Mouse (Mus musculus) Patski (cell line): Measurements from ENCODE around the gene Myom3. TPM values are rescaled to one million over a fixed set of nuclear protein-coding genes. Genes with fewer than 3 reads are reported as not detected.

Experiments used
- ATAC-seq: fragments of 100-300 bp; one replicate; pipeline ENCODE4 v1.8.0; 2021
- CTCF ChIA-PET: fragments of 350-600 bp; sonication (Branson Sonifier 250); formaldehyde crosslinking; loops from one replicate; lab custom pipeline; 2022; ENCODE audit warnings: inconsistent platforms; lab: Charles Lee
- POLR2A ChIA-PET: fragments of 350-600 bp; sonication (Branson Sonifier 250); formaldehyde crosslinking; loops from one replicate; lab custom pipeline; 2022; ENCODE audit warnings: antibody characterized with exemption, inconsistent platforms; lab: Charles Lee
- DNase-seq: peaks from one replicate; pipeline ENCODE4 v3.0.0-alpha.2; 2011; ENCODE audit warnings: low read depth, low spot score
- H3K27me3 ChIP-seq: fragments of 371-371 bp; one replicate; pipeline ENCODE4 v1.5.1; 2021
- CTCF ChIP-seq: fragments of 100-300 bp; IDR thresholded peaks from one replicate; pipeline ENCODE4 v1.5.1; 2021
- in situ Hi-C: fragments of 300-500 bp; cut with MboI; formaldehyde crosslinking; loops from 3 replicates; pipeline ENCODE4 v1.11.1; 2018; ENCODE audit warnings: low pct_unique_long_range_greater_than_20kb, mixed read lengths
- polyA plus RNA-seq: library from polyadenylated mRNA; unstranded; gene quantifications from one replicate; pipeline ENCODE4 v1.2.3, GENCODE M21; 2021

Myom3 gene
- polyA plus RNA-seq, 1 experiment from 2014 or later = 0.18 TPM

GRCm38 (mm10) chr4:135774496-135774895 lies 15.0 kb downstream of the Myom3 start:
- ChIA-PET CTCF (no interaction called here), POLR2A (no interaction called here)
- no peak for ATAC-seq
- DNase-seq = no peak
- TF ChIP-seq CTCF = no peak
- H3K27me3 ChIP-seq = no peaks in the 10 kb centered on the region
- in situ Hi-C loops = loop anchor here (10.0 kb wide), 1 partner anchor 260 kb away; no protein-coding TSS in a partner anchor

- TF ChIP-seq CTCF = no peak
- DNase-seq (no peak), ATAC-seq (no peak)
- no peaks in the 10 kb centered on the region for H3K27me3 ChIP-seq
- ChIA-PET CTCF (no interaction called here), POLR2A (no interaction called here)
- in situ Hi-C loops = loop anchor here (10.0 kb wide), 1 partner anchor 262 kb away; no protein-coding TSS in a partner anchor
Observed at GRCm38 (mm10) chr4:135776850-135777249, 17.3 kb downstream of the Myom3 start.

- H3K27me3 ChIP-seq = no peaks in the 10 kb centered on the region
- DNase-seq = no peak
- TF ChIP-seq CTCF = no peak
- in situ Hi-C loops = loop anchor here (10.0 kb wide), 1 partner anchor 265 kb away; no protein-coding TSS in a partner anchor
- ChIA-PET CTCF (no interaction called here), POLR2A (no interaction called here)
- no peak for ATAC-seq
Observed at GRCm38 (mm10) chr4:135779661-135780060, 20.1 kb downstream of the Myom3 start.

- POLR2A ChIA-PET = no interaction called here
- CTCF ChIA-PET = no interaction called here
- DNase-seq = no peak
- no peak for ATAC-seq
- in situ Hi-C loops = no loop called here
- no peak for TF ChIP-seq CTCF
- H3K27me3 ChIP-seq = no peaks in the 10 kb centered on the region
Observed at GRCm38 (mm10) chr4:135780255-135780654, 20.7 kb downstream of the Myom3 start.

GRCm38 (mm10) chr4:135781304-135781703 lies 21.8 kb downstream of the Myom3 start:
- no peak for DNase-seq
- no peaks in the 10 kb centered on the region for H3K27me3 ChIP-seq
- no peak for ATAC-seq
- ChIA-PET CTCF (no interaction called here), POLR2A (no interaction called here)
- no peak for TF ChIP-seq CTCF
- in situ Hi-C loops = no loop called here

- no peak for DNase-seq
- TF ChIP-seq CTCF = no peak
- ChIA-PET POLR2A (no interaction called here), CTCF (no interaction called here)
- H3K27me3 ChIP-seq = no peaks in the 10 kb centered on the region
- ATAC-seq = no peak
- in situ Hi-C loops = no loop called here
Observed at GRCm38 (mm10) chr4:135786581-135786980, 27.1 kb downstream of the Myom3 start.

GRCm38 (mm10) chr4:135787271-135787670 lies 27.8 kb downstream of the Myom3 start:
- no peaks in the 10 kb centered on the region for H3K27me3 ChIP-seq
- CTCF ChIA-PET = no interaction called here
- DNase-seq (no peak), ATAC-seq (no peak)
- no peak for TF ChIP-seq CTCF
- in situ Hi-C loops = no loop called here
- POLR2A ChIA-PET = no interaction called here

GRCm38 (mm10) chr4:135789135-135789534 lies 29.6 kb downstream of the Myom3 start:
- CTCF ChIA-PET = no interaction called here
- H3K27me3 ChIP-seq = no peaks in the 10 kb centered on the region
- ATAC-seq (no peak), DNase-seq (no peak)
- TF ChIP-seq CTCF = no peak
- POLR2A ChIA-PET = no interaction called here
- in situ Hi-C loops = no loop called here

- ATAC-seq = no peak
Observed at GRCm38 (mm10) chr4:135792821-135793220, 33.3 kb downstream of the Myom3 start.

GRCm38 (mm10) chr4:135797931-135798330 lies 38.4 kb downstream of the Myom3 start:
- ChIA-PET POLR2A (interaction anchor here (0.6 kb wide), 1 partner anchor 74 kb away, joined by 3 read pairs; no protein-coding TSS in a partner anchor), CTCF (no interaction called here)
- no peak for TF ChIP-seq CTCF
- no peak for ATAC-seq
- H3K27me3 ChIP-seq = no peaks in the 10 kb centered on the region
- in situ Hi-C loops = no loop called here
- DNase-seq = no peak

More at GRCm38 (mm10) chr4:135792821-135793220, 33.3 kb downstream of the Myom3 start:
- CTCF ChIA-PET = no interaction called here
- POLR2A ChIA-PET = no interaction called here
- no peaks in the 10 kb centered on the region for H3K27me3 ChIP-seq
- no peak for TF ChIP-seq CTCF
- in situ Hi-C loops = no loop called here
- no peak for DNase-seq

GRCm38 (mm10) chr4:135801543-135801942 lies 42.0 kb downstream of the Myom3 start:
- CTCF ChIA-PET = interaction anchor here (0.9 to 2.5 kb wide), 8 partner anchors 17 to 118 kb away, joined by 3 to 25 read pairs (median 4); no protein-coding TSS in a partner anchor
- H3K27me3 ChIP-seq = no peaks in the 10 kb centered on the region
- in situ Hi-C loops = loop anchor here (5.0 to 25.0 kb wide), 2 partner anchors 76 to 361 kb away; partner anchors contain the start of gene E2f2
- POLR2A ChIA-PET = no interaction called here
- TF ChIP-seq CTCF = peak; percentile 66
- ATAC-seq (peak; percentile 65), DNase-seq (peak; percentile 41)

- in situ Hi-C loops = loop anchor here (5.0 to 25.0 kb wide), 2 partner anchors 74 to 359 kb away; partner anchors contain the start of gene E2f2
- DNase-seq = no peak
Observed at GRCm38 (mm10) chr4:135803299-135803698, 43.8 kb downstream of the Myom3 start.

More at GRCm38 (mm10) chr4:135803299-135803698, 43.8 kb downstream of the Myom3 start:
- ChIA-PET POLR2A (no interaction called here), CTCF (interaction anchor here (1.0 to 1.9 kb wide), 4 partner anchors 13 to 74 kb away, joined by 3 to 7 read pairs (median 4); no protein-coding TSS in a partner anchor)
- TF ChIP-seq CTCF = no peak
- no peaks in the 10 kb centered on the region for H3K27me3 ChIP-seq
- no peak for ATAC-seq
